Mouse (Mus musculus) liver, adult 2 months (tissue): ENCODE data around the gene Ckap4.

Experiments
- CTCF ChIP-seq: fragments of 200-500 bp; IDR thresholded peaks from 2 replicates; pipeline ENCODE4 v1.5.1; 2011; ENCODE audit warnings: low read depth, low read length, control low read depth
- POLR2A ChIP-seq: fragments of 200-500 bp; IDR thresholded peaks from 2 replicates; pipeline ENCODE4 v1.6.1; 2011; ENCODE audit warnings: low read length, control low read depth; ENCODE audit not compliant: insufficient read depth; ENCODE audit errors: extremely low read depth

DNA sequence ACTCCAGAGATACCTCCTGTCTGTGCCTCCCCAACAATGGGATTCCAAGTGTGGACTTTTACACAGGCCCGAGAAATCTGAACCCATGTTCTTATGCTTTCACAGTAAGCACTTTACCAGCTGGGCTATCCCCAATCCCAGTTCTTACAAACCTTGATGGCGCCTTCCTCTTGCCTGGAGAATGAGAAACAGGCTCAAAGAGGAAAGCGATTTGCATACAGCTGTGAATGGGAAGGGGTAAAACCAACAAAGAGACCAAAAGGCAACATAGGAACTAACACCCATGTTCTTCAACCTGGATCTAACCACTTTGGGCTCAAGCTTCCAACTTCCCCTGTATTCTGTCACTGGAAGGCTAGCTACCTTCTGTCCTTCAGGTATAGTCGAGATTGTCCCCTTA, 2.3 kb downstream of the Ckap4 start:
- TF ChIP-seq CTCF (no peak), POLR2A (no peak)
